Comparison of ENCODE assay signal across 20 mouse cellular contexts in the genomic region with DNA sequence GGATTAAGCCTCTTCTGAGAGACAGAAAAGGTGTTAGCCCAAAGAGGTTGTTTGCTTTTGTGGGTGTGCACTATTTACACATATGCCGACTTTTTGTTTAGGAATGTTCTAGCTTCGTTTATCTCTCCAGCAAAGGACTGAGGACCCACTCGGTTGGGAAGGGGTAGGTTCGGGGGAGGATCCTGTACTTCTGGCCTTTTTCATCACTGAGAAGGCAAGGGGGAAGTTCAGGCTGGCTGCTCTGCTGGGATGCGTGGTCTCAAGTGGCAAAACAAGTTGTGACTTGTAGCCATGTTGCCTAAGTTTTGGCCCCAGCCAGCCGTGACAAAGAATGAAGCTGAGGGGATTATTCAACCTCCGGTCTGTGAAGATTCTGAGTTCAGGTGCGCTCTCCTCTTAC. TPM values are rescaled to one million over a fixed set of nuclear protein-coding genes. Genes with fewer than 3 reads are reported as not detected.
DNase-seq lines count a peak whose midpoint lies in the region; ATAC-seq and TF ChIP-seq lines count a peak whose summit lies in the region.
"Had no signal": no experiment of that assay in that cellular context is flagged by ENCODE, and none has a peak within 500 bp of the region (broad histone marks: within the 10 kb centered on the region; RNA-seq: fewer than 3 reads in every experiment).

No protein-coding gene starts in this region.

- H3K9ac ChIP-seq in forebrain, embryonic 16.5 days (replicated peaks; ENCODE audit: low read depth, low read length), result no peak overlapping the region
- no peak overlapping the region for H3K9ac ChIP-seq in midbrain, embryonic 11.5 days (ENCODE audit: low read length)
- no peak overlapping the region for H3K9ac ChIP-seq in midbrain, postnatal 0 days (replicated peaks; ENCODE audit: low read length, poor library complexity, severe bottlenecking)
- no peak overlapping the region for H3K9ac ChIP-seq in lung, postnatal 0 days (replicated peaks; ENCODE audit: low read depth)
- no peak overlapping the region for H3K9ac ChIP-seq in stomach, embryonic 16.5 days (ENCODE audit: low read length)
- H3K9ac ChIP-seq: forebrain, embryonic 15.5 days; heart, embryonic 13.5 days; liver, embryonic 14.5 days; neural tube, embryonic 12.5 days had no signal

- peaks cover 45% of the 10 kb centered on the region for H3K27me3 ChIP-seq in forebrain, embryonic 10.5 days (ENCODE audit: poor library complexity, severe bottlenecking)
- H3K27me3 ChIP-seq in forebrain, embryonic 16.5 days (replicated peaks; ENCODE audit: control insufficient read depth, insufficient read depth, low read length), result peaks cover 5% of the 10 kb centered on the region
- H3K27me3 ChIP-seq in midbrain, embryonic 11.5 days (ENCODE audit: control insufficient read depth, insufficient read depth, low read length), result no peaks in the 10 kb centered on the region
- H3K27me3 ChIP-seq in midbrain, postnatal 0 days (ENCODE audit: insufficient read depth, low read length), result no peaks in the 10 kb centered on the region
- no peaks in the 10 kb centered on the region for H3K27me3 ChIP-seq in lung, postnatal 0 days (replicated peaks; ENCODE audit: insufficient read depth, low read length)
- 0 out of 2 replicates have a peak, but pooled peaks cover 3% of the 10 kb centered on the region for H3K27me3 ChIP-seq in stomach, embryonic 16.5 days (ENCODE audit: control insufficient read depth, insufficient read depth, low read length)
- H3K27me3 ChIP-seq: forebrain, embryonic 15.5 days; neural tube, embryonic 12.5 days had no signal

- DNase-seq in forebrain, embryonic 10.5 days (ENCODE audit: extremely low spot score, low spot score), result no peak
- peak; percentile 76 for DNase-seq in midbrain, embryonic 11.5 days (ENCODE audit: low spot score, missing footprints)
- DNase-seq in midbrain, postnatal 0 days (ENCODE audit: low spot score), result no peak
- peak; percentile 61 for DNase-seq in lung, postnatal 0 days (ENCODE audit: low spot score)
- DNase-seq in adrenal gland, adult 8-10 months, result no peak
- DNase-seq: adrenal gland, postnatal 36 days; cerebellum, adult 18-20 months; cerebellum, postnatal 25 days; kidney, adult 18-20 months; thymus, adult 2 months had no signal

- H3K9me3 ChIP-seq in forebrain, embryonic 10.5 days, result no peaks in the 10 kb centered on the region
- H3K9me3 ChIP-seq in forebrain, embryonic 16.5 days (ENCODE audit: control insufficient read depth, low read length), result no peaks in the 10 kb centered on the region
- no peaks in the 10 kb centered on the region for H3K9me3 ChIP-seq in midbrain, embryonic 11.5 days (ENCODE audit: control insufficient read depth, low read length)
- no peaks in the 10 kb centered on the region for H3K9me3 ChIP-seq in midbrain, postnatal 0 days (ENCODE audit: low read length)
- no peaks in the 10 kb centered on the region for H3K9me3 ChIP-seq in lung, postnatal 0 days (ENCODE audit: low read length)
- H3K9me3 ChIP-seq in stomach, embryonic 16.5 days (replicated peaks; ENCODE audit: control insufficient read depth, low read length), result no peaks in the 10 kb centered on the region
- H3K9me3 ChIP-seq: forebrain, embryonic 15.5 days; heart, embryonic 13.5 days; midbrain, embryonic 10.5 days; neural tube, embryonic 12.5 days had no signal

- H3K4me1 ChIP-seq in forebrain, embryonic 10.5 days, result peaks cover 79% of the 10 kb centered on the region
- no peaks in the 10 kb centered on the region for H3K4me1 ChIP-seq in forebrain, embryonic 16.5 days (replicated peaks; ENCODE audit: control insufficient read depth, insufficient read depth, low read length)
- peaks cover 15% of the 10 kb centered on the region for H3K4me1 ChIP-seq in midbrain, embryonic 11.5 days (ENCODE audit: control insufficient read depth, insufficient read depth, low read length)
- H3K4me1 ChIP-seq in midbrain, postnatal 0 days (ENCODE audit: insufficient read depth, low read length), result no peaks in the 10 kb centered on the region
- H3K4me1 ChIP-seq in lung, postnatal 0 days (ENCODE audit: insufficient read depth, low read depth, low read length), result no peaks in the 10 kb centered on the region; the same call in 1 of the 2 replicates
- H3K4me1 ChIP-seq in stomach, embryonic 16.5 days (ENCODE audit: control insufficient read depth, insufficient read depth, low read length), result peaks cover 3% of the 10 kb centered on the region; the same call in 1 of the 2 replicates
- H3K4me1 ChIP-seq: heart, embryonic 13.5 days had no signal

- TF ChIP-seq EP300 in lung, postnatal 0 days (IDR thresholded peaks at IDR 0.05), result peak; percentile 96

- WGBS in forebrain, embryonic 10.5 days, result 55% methylated on average over 8 of the region's 8 CpGs
- 53% methylated on average over 8 of the region's 8 CpGs for WGBS in forebrain, embryonic 16.5 days
- 44% methylated on average over 8 of the region's 8 CpGs for WGBS in midbrain, embryonic 11.5 days
- 62% methylated on average over 8 of the region's 8 CpGs for WGBS in midbrain, postnatal 0 days
- WGBS in lung, postnatal 0 days, result 30% methylated on average over 8 of the region's 8 CpGs
- WGBS in stomach, embryonic 16.5 days, result 30% methylated on average over 8 of the region's 8 CpGs

- no peak for ATAC-seq in forebrain, embryonic 16.5 days
- ATAC-seq in midbrain, embryonic 11.5 days (ENCODE audit: low FRiP score), result no peak
- no peak for ATAC-seq in midbrain, postnatal 0 days (ENCODE audit: low FRiP score)
- peak; percentile 74 for ATAC-seq in lung, postnatal 0 days
- no peak for ATAC-seq in stomach, embryonic 16.5 days (ENCODE audit: insufficient read depth, low FRiP score)
- no peak for ATAC-seq in granulocyte monocyte progenitor cell, adult 5-6 weeks (replicated peaks; ENCODE audit: poor library complexity, severe bottlenecking)
- ATAC-seq: activated CD4-positive, CD25-positive, alpha-beta regulatory T cell, adult 4 months; forebrain, embryonic 15.5 days had no signal

- no peak for TF ChIP-seq CTCF in midbrain, postnatal 0 days (IDR thresholded peaks at IDR 0.05)
- no peak for TF ChIP-seq CTCF in lung, postnatal 0 days (IDR thresholded peaks at IDR 0.05)

- no peak overlapping the region for H3K4me2 ChIP-seq in forebrain, embryonic 16.5 days (ENCODE audit: low read length)
- no peak overlapping the region for H3K4me2 ChIP-seq in midbrain, embryonic 11.5 days
- no peak overlapping the region for H3K4me2 ChIP-seq in midbrain, postnatal 0 days (ENCODE audit: low read depth, low read length, poor library complexity, severe bottlenecking)
- no peak overlapping the region for H3K4me2 ChIP-seq in lung, postnatal 0 days (replicated peaks; ENCODE audit: low read depth, low read length)
- H3K4me2 ChIP-seq in stomach, embryonic 16.5 days (ENCODE audit: low read depth, low read length), result peak overlapping the region; percentile 17; the same call in 1 of the 2 replicates
- H3K4me2 ChIP-seq: forebrain, embryonic 15.5 days; heart, embryonic 13.5 days had no signal

- no peak overlapping the region for H3K4me3 ChIP-seq in forebrain, embryonic 10.5 days
- no peak overlapping the region for H3K4me3 ChIP-seq in forebrain, embryonic 16.5 days (replicated peaks; ENCODE audit: low read length)
- no peak overlapping the region for H3K4me3 ChIP-seq in midbrain, embryonic 11.5 days (ENCODE audit: low read depth, low read length)
- no peak overlapping the region for H3K4me3 ChIP-seq in midbrain, postnatal 0 days (ENCODE audit: low read depth, low read length)
- no peak overlapping the region for H3K4me3 ChIP-seq in lung, postnatal 0 days (ENCODE audit: low read depth, low read length)
- no peak overlapping the region for H3K4me3 ChIP-seq in stomach, embryonic 16.5 days (replicated peaks; ENCODE audit: low read length)
- H3K4me3 ChIP-seq: forebrain, embryonic 15.5 days; heart, embryonic 13.5 days; midbrain, embryonic 10.5 days; neural tube, embryonic 12.5 days had no signal

- peak overlapping the region; percentile 36; the same call in 1 of the 2 replicates for H3K27ac ChIP-seq in forebrain, embryonic 10.5 days
- no peak overlapping the region for H3K27ac ChIP-seq in forebrain, embryonic 16.5 days (ENCODE audit: low read length)
- H3K27ac ChIP-seq in midbrain, embryonic 11.5 days (ENCODE audit: low read depth, low read length), result no peak overlapping the region
- no peak overlapping the region for H3K27ac ChIP-seq in midbrain, postnatal 0 days (ENCODE audit: low read depth, low read length)
- H3K27ac ChIP-seq in lung, postnatal 0 days (ENCODE audit: low read length), result peak overlapping the region; percentile 66
- H3K27ac ChIP-seq in stomach, embryonic 16.5 days (ENCODE audit: low read length), result peak overlapping the region; percentile 53; the same call in 1 of the 2 replicates
- H3K27ac ChIP-seq: forebrain, embryonic 15.5 days; heart, embryonic 13.5 days; liver, embryonic 14.5 days; macrophage; midbrain, embryonic 10.5 days; neural tube, embryonic 12.5 days had no signal

- no peaks in the 10 kb centered on the region for H3K36me3 ChIP-seq in forebrain, embryonic 10.5 days (replicated peaks)
- H3K36me3 ChIP-seq in forebrain, embryonic 16.5 days (ENCODE audit: control insufficient read depth, insufficient read depth), result no peaks in the 10 kb centered on the region
- no peaks in the 10 kb centered on the region for H3K36me3 ChIP-seq in midbrain, embryonic 11.5 days (ENCODE audit: control insufficient read depth, insufficient read depth, low read length)
- H3K36me3 ChIP-seq in midbrain, postnatal 0 days (ENCODE audit: insufficient read depth, low read length), result no peaks in the 10 kb centered on the region
- H3K36me3 ChIP-seq in lung, postnatal 0 days (ENCODE audit: insufficient read depth, low read length), result no peaks in the 10 kb centered on the region
- no peaks in the 10 kb centered on the region for H3K36me3 ChIP-seq in stomach, embryonic 16.5 days (ENCODE audit: control insufficient read depth, insufficient read depth, low read length)
- H3K36me3 ChIP-seq: forebrain, embryonic 15.5 days; heart, embryonic 13.5 days; midbrain, embryonic 10.5 days; neural tube, embryonic 12.5 days had no signal

RNA-seq across cellular contexts. Expression of a gene that starts 6.8 kb away (rescaled TPM):
- 18.0 and 24.2 TPM in 2 replicates for polyA plus RNA-seq in forebrain, embryonic 10.5 days (2016; fragmentation: Nextera tagmentation; extraction: Ambion mirVana)
- polyA plus RNA-seq in forebrain, embryonic 16.5 days (2015; fragmentation: Nextera tagmentation; extraction: Ambion mirVana), result 3.5 and 4.6 TPM in 2 replicates
- polyA plus RNA-seq in midbrain, embryonic 11.5 days (2014; fragmentation: Nextera tagmentation; extraction: Ambion mirVana), result 6.9 and 8.3 TPM in 2 replicates
- 12.0 and 21.6 TPM in 2 replicates for total RNA-seq in midbrain, postnatal 0 days (2014; rRNA removed)
- 6.0 and 7.1 TPM in 2 replicates for polyA plus RNA-seq in midbrain, postnatal 0 days (2015; fragmentation: Nextera tagmentation; extraction: Ambion mirVana)
- polyA plus RNA-seq in lung, postnatal 0 days (2015; fragmentation: Nextera tagmentation; extraction: Ambion mirVana), result 25.7 and 27.8 TPM in 2 replicates
- 7.8 and 14.3 TPM in 2 replicates for polyA plus RNA-seq in stomach, embryonic 16.5 days (2015; fragmentation: Nextera tagmentation; extraction: Ambion mirVana)
- 6.0 TPM in 1 of 2 replicates, not detected in the other for total RNA-seq in granulocyte monocyte progenitor cell, adult 5-6 weeks (2014; fragmentation: Nextera tagmentation)
- total RNA-seq in granulocyte monocyte progenitor cell, adult 5-6 weeks (2017), result 0.30 and 1.4 TPM in 2 replicates
- 1 to 10 TPM; 2.1 to 5.0 (median 3.9) TPM for total RNA-seq in adrenal gland, adult 8-10 months (2022)
- polyA plus RNA-seq: macrophage had no signal

Comparison
In these comparisons a context has a peak if more than half of its experiments do, and no peak if none do; other contexts are left out.
1. DNase-seq: peak in midbrain, embryonic 11.5 days (single experiment) and lung, postnatal 0 days (single experiment); none in forebrain, embryonic 10.5 days (single experiment), midbrain, postnatal 0 days (single experiment) and adrenal gland, adult 8-10 months (single experiment).
2. H3K27ac ChIP-seq: peak in forebrain, embryonic 10.5 days (single experiment), lung, postnatal 0 days (single experiment) and stomach, embryonic 16.5 days (single experiment); none in forebrain, embryonic 16.5 days (single experiment), midbrain, embryonic 11.5 days (single experiment) and midbrain, postnatal 0 days (single experiment).